Mouse (Mus musculus) mature B cell (primary cell): ENCODE measurements around the gene Ankub1.

Experiments
- in situ Hi-C: fragments of 300-500 bp; cut with MboI; formaldehyde crosslinking; loops from 2 replicates; pipeline ENCODE4 v1.14.3; 2019

The Ankub1 gene

DNA sequence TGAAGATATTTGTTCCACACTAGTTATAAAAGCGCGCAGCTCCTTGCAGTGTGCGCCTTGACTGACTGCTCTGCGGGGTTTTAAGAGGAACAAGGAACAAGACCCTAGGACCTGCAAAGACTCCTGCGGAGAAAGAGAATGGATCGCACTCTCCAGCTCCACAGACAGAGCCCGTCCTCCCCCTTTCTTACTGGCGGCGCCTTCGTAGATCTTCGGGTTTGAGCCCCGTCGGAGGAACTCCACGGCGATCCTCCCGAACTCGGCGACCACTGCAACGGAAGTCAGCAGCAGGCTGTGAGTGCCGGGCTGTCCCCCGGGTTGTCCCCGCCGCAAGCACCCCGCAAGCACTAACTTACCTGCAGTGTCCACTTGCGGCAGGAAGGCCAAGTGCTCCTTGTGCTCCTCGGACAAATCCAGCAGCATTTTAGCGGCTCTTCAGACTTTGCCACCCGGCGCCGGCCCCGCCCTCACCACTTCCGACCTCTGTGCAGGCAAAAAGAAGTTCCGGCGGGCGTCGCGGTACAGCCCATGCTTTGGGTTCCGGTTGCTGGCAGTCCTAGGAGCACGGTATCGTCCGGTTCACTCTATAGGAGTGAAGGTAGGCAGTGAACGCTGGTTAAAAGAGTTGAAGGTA, 41.3 kb downstream of the Ankub1 start, which contains the start of gene Commd2:
Gene Commd2, minus strand, starts transcription at position 485 of the 634 bp plus-strand sequence.
- in situ Hi-C loops = loop anchor here (25.0 kb wide), 1 partner anchor 186 kb away; the partner anchor contains the start of gene Pfn2

DNA sequence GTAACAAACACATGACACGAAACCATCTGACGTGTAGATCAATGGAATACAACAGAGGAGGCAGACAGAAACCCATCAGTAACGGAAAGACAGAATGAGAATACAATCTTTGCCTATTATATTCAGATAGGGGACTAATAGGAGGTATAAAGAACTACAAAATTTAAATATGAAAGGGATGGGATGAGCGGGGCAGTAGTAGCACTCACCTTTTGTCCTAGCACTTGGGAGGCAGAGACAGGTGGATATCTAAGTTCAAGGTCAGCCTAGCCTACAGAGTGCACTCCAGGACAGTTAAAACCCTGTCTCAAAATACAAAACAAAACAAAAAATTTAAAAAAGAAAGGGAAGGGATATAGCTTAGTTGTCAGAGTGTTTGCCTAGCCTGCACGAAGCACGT, 49.4 kb downstream of the Ankub1 start:
- in situ Hi-C loops = no loop called here

DNA sequence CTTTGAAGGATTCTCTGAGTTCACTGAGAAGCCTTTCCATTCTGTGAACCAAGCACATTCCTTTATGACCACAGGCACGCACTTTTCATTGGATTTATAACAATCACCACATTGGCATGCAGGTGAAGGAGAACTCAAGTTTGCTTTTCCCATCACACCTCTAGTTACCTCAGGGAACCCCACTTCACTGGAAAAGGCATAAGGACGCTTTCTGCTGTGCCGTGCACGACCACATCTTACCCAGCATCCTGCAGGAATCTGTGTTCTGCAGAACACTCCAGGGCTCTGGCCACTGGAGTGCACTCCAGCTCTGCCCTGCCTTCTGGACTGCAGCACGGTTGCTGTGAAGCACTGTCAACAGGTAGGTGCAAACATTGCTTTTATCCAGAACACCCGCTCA, 55.0 kb downstream of the Ankub1 start:
- in situ Hi-C loops = no loop called here

DNA sequence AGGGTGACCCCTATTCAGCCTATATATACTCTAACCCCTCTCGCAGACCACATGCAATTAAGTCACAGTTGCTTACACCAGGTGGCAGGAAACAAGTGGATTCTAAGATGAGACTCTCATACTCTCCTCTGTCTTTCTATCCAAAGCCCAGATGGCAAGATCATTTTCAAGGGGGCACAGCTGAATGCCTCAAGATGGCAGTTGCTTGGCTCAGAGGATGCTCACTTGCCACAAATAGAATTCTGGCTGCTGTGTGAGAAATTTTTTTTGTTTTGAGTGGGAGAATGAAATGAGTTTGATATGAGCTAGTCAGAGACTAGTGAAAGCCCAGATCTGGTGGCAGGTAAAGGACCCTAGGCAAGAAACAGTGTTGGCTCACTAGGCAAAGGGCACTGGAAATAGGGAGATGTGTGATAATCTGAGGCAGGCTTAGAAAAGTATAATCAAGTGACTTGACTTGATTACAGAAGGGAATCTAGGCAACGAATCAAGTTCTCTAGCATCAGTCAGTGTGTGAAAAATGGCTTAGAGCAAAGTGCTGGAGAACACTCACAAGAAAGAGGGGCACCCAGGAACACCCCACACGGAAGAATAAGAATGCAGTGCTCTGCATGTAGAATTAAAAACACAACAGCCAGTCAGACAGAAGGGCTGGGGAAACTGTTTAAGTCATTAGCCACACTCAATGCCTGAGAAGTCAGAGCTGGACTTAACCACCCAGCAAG, 57.7 kb downstream of the Ankub1 start:
- in situ Hi-C loops = no loop called here

DNA sequence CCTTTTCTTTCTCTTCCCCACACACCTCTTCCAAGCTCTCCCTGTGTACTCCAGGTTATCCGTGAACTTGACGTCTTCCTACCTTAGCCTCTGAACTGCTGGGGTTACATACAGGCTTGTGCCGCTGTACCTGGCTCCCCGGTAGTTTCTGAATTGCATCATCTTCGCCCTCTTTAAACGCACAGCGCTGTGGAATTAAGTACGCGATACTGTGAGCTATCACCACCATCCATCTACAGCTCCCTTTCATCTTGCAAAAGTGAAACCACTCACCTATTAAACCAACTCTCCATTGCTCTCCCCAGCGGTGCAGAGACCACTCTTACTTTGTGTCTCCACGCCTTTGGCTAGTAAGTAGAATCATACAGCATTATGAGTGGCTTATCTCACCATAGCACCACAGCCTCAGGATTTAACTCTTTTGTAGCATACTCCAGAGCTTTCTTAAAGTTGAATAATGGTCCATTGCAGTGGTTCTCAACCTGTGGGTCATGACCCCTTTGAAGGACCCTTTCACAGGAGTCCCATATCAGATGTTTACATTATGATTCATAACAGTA, 65.6 kb downstream of the Ankub1 start:
- in situ Hi-C loops = no loop called here

DNA sequence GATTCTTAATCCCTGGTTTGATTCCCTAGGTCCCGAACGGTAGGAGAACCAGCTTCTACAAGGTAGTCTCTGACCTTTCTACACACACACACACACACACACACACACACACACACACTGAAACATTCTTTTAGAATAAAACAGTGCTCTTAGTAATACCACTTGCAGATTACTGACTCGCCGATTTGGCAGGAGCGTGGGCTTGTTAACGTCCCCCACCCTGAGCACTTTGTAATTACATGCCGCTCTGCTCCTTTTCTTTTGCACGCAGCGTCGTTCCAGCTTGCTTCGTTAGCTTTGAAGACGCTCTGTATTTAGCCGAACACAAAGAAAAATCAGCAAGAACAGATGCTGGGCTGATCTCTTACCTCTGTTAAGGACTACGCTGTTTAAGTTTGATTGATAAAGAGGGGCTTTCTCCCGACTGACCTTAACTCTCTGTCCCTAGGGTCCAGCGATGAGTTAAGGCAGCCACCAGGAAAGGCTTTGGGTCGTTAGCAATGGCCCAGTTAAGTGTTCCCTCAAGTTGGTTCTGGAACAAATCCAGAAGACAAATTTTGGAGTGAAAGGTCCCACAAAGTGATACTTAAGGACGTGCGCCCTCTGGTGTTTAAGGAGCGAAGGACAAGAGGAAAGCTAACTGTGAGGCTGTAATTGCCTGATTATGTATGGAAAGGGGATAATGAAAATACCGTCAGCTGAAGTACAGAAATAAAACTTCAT, 67.2 kb downstream of the Ankub1 start:
- in situ Hi-C loops = no loop called here

DNA sequence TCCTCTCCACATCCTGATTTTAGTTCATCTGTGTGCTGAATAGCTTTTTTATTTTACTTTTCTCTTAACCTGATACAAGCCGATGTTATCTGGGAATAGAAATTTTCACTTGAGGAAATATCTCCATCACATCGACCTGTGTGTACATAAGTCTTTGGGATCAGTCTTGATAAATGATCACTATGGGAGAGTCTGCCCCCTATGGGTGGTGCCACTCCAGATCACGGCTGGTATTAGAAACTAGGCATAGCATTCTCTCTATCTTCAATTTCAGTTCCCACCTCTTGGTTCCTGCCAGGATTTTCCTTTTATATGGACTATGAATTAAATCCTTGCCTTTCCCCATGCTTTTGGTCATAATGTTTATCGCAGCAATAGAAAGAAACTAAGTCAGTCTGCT, 72.9 kb downstream of the Ankub1 start:
- in situ Hi-C loops = no loop called here

DNA sequence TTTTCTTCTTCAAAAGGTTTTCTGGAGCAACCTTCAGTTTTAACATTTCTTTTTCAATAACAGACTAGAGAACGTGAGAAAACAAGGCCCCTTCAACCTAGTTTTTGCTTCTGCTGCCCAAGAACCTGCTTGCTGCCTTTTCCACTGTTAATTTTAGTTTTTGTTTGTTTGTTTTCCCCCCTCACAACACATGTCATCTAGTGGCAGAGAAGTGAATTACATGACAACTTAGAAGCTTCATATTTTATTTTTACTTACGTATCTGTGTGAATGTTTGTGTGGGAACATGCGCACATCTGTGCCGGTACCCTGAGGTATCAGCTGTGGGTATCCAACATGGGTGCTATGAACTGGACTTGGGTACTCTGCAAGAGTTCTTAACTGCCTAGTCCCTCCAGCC, 76.9 kb downstream of the Ankub1 start:
- in situ Hi-C loops = no loop called here

DNA sequence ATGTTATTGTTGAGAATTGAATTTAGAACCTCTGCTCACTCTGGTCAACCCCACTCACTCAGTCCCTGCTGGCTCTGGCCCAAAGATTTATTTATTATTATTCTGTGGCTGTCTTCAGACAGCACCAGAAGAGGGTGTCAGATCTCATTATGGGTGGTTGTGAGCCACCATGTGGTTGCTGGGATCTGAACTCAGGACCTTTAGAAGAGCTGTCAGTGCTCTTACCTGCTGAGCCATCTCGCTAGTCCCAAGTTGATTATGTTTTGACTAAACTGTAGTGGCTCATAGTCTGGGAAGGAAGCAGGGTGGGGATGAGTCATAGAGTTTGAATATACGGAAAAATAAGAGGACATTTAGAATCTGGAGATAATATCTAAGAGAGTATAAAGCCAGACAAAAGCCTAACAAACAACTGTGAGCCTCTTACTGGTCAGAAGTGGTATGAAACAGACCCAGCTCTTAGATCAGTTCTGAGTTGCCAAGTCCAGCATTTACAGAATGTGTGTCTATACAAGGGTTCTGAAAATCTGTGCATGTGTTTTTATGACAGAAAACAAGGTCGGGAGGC, 80.1 kb downstream of the Ankub1 start:
- in situ Hi-C loops = no loop called here

DNA sequence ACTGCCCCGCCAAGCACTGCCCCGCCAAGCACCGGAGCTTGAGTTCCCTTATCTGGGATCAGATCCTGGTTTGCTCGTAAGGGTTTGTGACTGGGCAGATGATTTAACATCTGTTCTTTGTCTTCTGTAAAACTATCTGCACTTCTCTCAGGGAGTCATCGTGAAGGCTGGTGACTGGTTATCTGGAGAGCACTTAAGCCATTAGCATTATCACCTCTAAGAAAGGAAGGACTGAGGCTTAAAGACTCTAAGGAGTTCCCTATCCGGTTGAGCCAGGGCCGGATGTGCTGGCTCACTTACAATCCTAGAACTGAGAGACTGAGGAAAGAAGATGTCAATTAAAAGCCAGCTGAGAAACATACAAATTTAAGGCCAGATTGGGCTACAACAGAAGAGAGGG, 80.8 kb downstream of the Ankub1 start:
- in situ Hi-C loops = no loop called here
